8 mouse cellular contexts compared by ENCODE assay signal in the genomic region with DNA sequence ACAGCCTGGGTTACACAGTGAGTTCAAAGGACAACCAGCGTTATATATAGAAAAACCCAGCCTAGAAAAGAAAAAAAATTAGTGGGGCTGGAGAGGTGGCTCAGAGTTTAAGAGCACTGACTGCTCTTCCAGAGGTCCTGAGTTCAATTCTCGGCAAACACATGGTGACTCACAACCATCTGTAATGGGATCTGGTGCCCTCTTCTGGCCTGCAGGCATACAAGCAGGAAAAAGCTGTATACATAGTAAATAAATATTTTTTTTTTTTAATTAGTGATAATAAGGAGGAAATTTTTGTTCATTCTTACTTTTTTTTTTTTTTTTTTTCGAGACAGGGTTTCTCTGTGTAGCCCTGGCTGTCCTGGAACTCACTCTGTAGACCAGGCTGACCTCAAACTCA. TPM values are rescaled to one million over a fixed set of nuclear protein-coding genes. Genes with fewer than 3 reads are reported as not detected.
A peak's percentile ranks its signal among the peaks of the same experiment; 100 is the strongest.
DNase-seq lines count a peak whose midpoint lies in the region; ATAC-seq and TF ChIP-seq lines count a peak whose summit lies in the region.
"Not testable (repeated sequence)": the region's sequence is repeated elsewhere in the genome, so short reads cannot be mapped to it uniquely, and the experiment has no call there.

No protein-coding gene starts in this region.

- peak; percentile 25 for DNase-seq in 416B (ENCODE audit: low read depth)
- DNase-seq in gastrocnemius, adult 2 months; kidney, postnatal 0 days (ENCODE audit: low spot score); liver, embryonic 14.5 days (ENCODE audit: low read depth in 3 of 3, low spot score in 3 of 3); midbrain, postnatal 0 days (ENCODE audit: low spot score): not testable (repeated sequence)
- peak; percentile 30 for DNase-seq in heart, embryonic 10.5 days (ENCODE audit: low spot score)
- peak; percentile 20 for DNase-seq in induced T-regulatory cell, adult 2 months (ENCODE audit: low read depth)

- not testable (repeated sequence) for H3K27me3 ChIP-seq in ES-Bruce4 (ENCODE audit: control insufficient read depth, insufficient read depth, low read length, poor library complexity, severe bottlenecking); heart, embryonic 10.5 days (ENCODE audit: insufficient read depth, poor library complexity, severe bottlenecking); kidney, postnatal 0 days (ENCODE audit: insufficient read depth, low read length); liver, embryonic 14.5 days (ENCODE audit: control insufficient read depth, insufficient read depth, low read length); midbrain, postnatal 0 days (ENCODE audit: insufficient read depth, low read length)

- not testable (repeated sequence) for H3K9ac ChIP-seq in ES-Bruce4 (ENCODE audit: low read depth, poor library complexity, severe bottlenecking); kidney, postnatal 0 days (ENCODE audit: low read depth, low read length); liver, embryonic 14.5 days (replicated peaks); midbrain, postnatal 0 days (replicated peaks; ENCODE audit: low read length, poor library complexity, severe bottlenecking)

- WGBS in heart, embryonic 10.5 days, result 60% methylated on average over 3 of the region's 3 CpGs
- WGBS in kidney, postnatal 0 days, result 70% methylated on average over 3 of the region's 3 CpGs
- WGBS in liver, embryonic 14.5 days (ENCODE audit: insufficient replicate concordance), result 46% methylated on average over 3 of the region's 3 CpGs
- 63% methylated on average over 3 of the region's 3 CpGs for WGBS in midbrain, postnatal 0 days

- H3K27ac ChIP-seq in ES-Bruce4 (ENCODE audit: insufficient read depth, low read length); gastrocnemius, adult 2 months; heart, embryonic 10.5 days; kidney, postnatal 0 days; liver, embryonic 14.5 days; midbrain, postnatal 0 days (ENCODE audit: low read depth, low read length): not testable (repeated sequence)

- not testable (repeated sequence) for H3K4me2 ChIP-seq in kidney, postnatal 0 days (ENCODE audit: low read length); liver, embryonic 14.5 days (ENCODE audit: low read depth); midbrain, postnatal 0 days (ENCODE audit: low read depth, low read length, poor library complexity, severe bottlenecking)

- TF ChIP-seq EP300 in ES-Bruce4 (IDR thresholded peaks at IDR 0.05; ENCODE audit: insufficient read depth, low read depth, low read length); liver, embryonic 14.5 days (IDR thresholded peaks at IDR 0.05; ENCODE audit: low read depth): not testable (repeated sequence)

- TF ChIP-seq POLR2A in ES-Bruce4 (IDR thresholded peaks at IDR 0.05; ENCODE audit: insufficient read depth, low read length), result not testable (repeated sequence)

- intact Hi-C loops in gastrocnemius, adult 2 months (cut with DNase I), result not testable (repeated sequence)

- ATAC-seq in kidney, postnatal 0 days (replicated peaks; ENCODE audit: low FRiP score, low read depth); liver, embryonic 14.5 days (ENCODE audit: insufficient read depth); midbrain, postnatal 0 days (ENCODE audit: low FRiP score): not testable (repeated sequence)

- H3K4me1 ChIP-seq in ES-Bruce4 (ENCODE audit: control insufficient read depth, insufficient read depth, low read length); heart, embryonic 10.5 days; kidney, postnatal 0 days (replicated peaks; ENCODE audit: insufficient read depth, low read length); liver, embryonic 14.5 days (replicated peaks; ENCODE audit: control insufficient read depth in 2 of 2, insufficient read depth in 2 of 2, low read length in 1 of 2); midbrain, postnatal 0 days (ENCODE audit: insufficient read depth, low read length): not testable (repeated sequence)

- not testable (repeated sequence) for H3K4me3 ChIP-seq in ES-Bruce4 (ENCODE audit: low read depth, low read length); gastrocnemius, adult 2 months; heart, embryonic 10.5 days; kidney, postnatal 0 days (replicated peaks; ENCODE audit: low read depth, low read length); liver, embryonic 14.5 days (ENCODE audit: insufficient read depth in 1 of 2, low read depth in 2 of 2, low read length in 2 of 2); midbrain, postnatal 0 days (ENCODE audit: low read depth, low read length)

- H3K36me3 ChIP-seq in ES-Bruce4 (ENCODE audit: control insufficient read depth, insufficient read depth, low read length, poor library complexity, severe bottlenecking); heart, embryonic 10.5 days; kidney, postnatal 0 days (ENCODE audit: insufficient read depth, low read length); liver, embryonic 14.5 days (replicated peaks; ENCODE audit: control insufficient read depth, insufficient read depth, low read depth); midbrain, postnatal 0 days (ENCODE audit: insufficient read depth, low read length): not testable (repeated sequence)

- TF ChIP-seq CTCF in ES-Bruce4 (IDR thresholded peaks at IDR 0.05; ENCODE audit: low read depth, low read length), result peak; percentile 6
- peak; percentile 27; the same call in 1 of the 2 replicates for TF ChIP-seq CTCF in gastrocnemius, adult 2 months (IDR thresholded peaks at IDR 0.05)
- peak; percentile 44 for TF ChIP-seq CTCF in kidney, postnatal 0 days (IDR thresholded peaks at IDR 0.05; ENCODE audit: low read depth)
- TF ChIP-seq CTCF in liver, embryonic 14.5 days (IDR thresholded peaks at IDR 0.05; ENCODE audit: low read depth), result peak; percentile 42; the same call in 1 of the 2 replicates
- peak; percentile 22; the same call in 1 of the 2 replicates for TF ChIP-seq CTCF in midbrain, postnatal 0 days (IDR thresholded peaks at IDR 0.05)

- H3K9me3 ChIP-seq in ES-Bruce4 (replicated peaks; ENCODE audit: control insufficient read depth, insufficient read depth, low read length, poor library complexity, severe bottlenecking); heart, embryonic 10.5 days; kidney, postnatal 0 days (replicated peaks; ENCODE audit: low read length); liver, embryonic 14.5 days (ENCODE audit: control insufficient read depth, low read length); midbrain, postnatal 0 days (ENCODE audit: low read length): not testable (repeated sequence)

RNA-seq across cellular contexts. Expression of a gene that starts 5.2 kb away (rescaled TPM):
- 142 and 151 TPM in 2 replicates for polyA plus RNA-seq in ES-Bruce4 (2011; ENCODE audit: insufficient read depth, insufficient read length, low read depth, missing spikeins)
- 10 to 100 TPM in 1 of 2 experiments, 1 to 10 TPM in 1; 9.3 to 12.5 TPM for total RNA-seq in gastrocnemius, adult 2 months (2021)
- polyA plus RNA-seq in heart, embryonic 10.5 days (2016; fragmentation: Nextera tagmentation; extraction: Ambion mirVana), result 41.8 and 44.8 TPM in 2 replicates
- 17.9 and 18.4 TPM in 2 replicates for polyA plus RNA-seq in kidney, postnatal 0 days (2015; fragmentation: Nextera tagmentation; extraction: Ambion mirVana)
- polyA plus RNA-seq in liver, embryonic 14.5 days (2012; rRNA removed), result 15.8 and 19.3 TPM in 2 replicates
- 22.3 and 24.7 TPM in 2 replicates for polyA plus RNA-seq in liver, embryonic 14.5 days (2014; fragmentation: Nextera tagmentation; extraction: Ambion mirVana)
- 41.7 and 50.2 TPM in 2 replicates for total RNA-seq in midbrain, postnatal 0 days (2014; rRNA removed)
- 9.4 and 10.3 TPM in 2 replicates for polyA plus RNA-seq in midbrain, postnatal 0 days (2015; fragmentation: Nextera tagmentation; extraction: Ambion mirVana)

RNA-seq across cellular contexts. Expression of a gene that starts 38.5 kb away (rescaled TPM):
- 45.7 and 49.2 TPM in 2 replicates for polyA plus RNA-seq in ES-Bruce4 (2011; ENCODE audit: insufficient read depth, insufficient read length, low read depth, missing spikeins)
- total RNA-seq in gastrocnemius, adult 2 months (2021), result 10 to 100 TPM; 31.2 to 32.0 TPM
- 18.3 and 21.8 TPM in 2 replicates for polyA plus RNA-seq in heart, embryonic 10.5 days (2016; fragmentation: Nextera tagmentation; extraction: Ambion mirVana)
- polyA plus RNA-seq in kidney, postnatal 0 days (2015; fragmentation: Nextera tagmentation; extraction: Ambion mirVana), result 21.0 and 23.5 TPM in 2 replicates
- polyA plus RNA-seq in liver, embryonic 14.5 days (2012; rRNA removed), result 7.0 and 7.3 TPM in 2 replicates
- polyA plus RNA-seq in liver, embryonic 14.5 days (2014; fragmentation: Nextera tagmentation; extraction: Ambion mirVana), result 11.2 and 12.0 TPM in 2 replicates
- 28.4 and 33.9 TPM in 2 replicates for total RNA-seq in midbrain, postnatal 0 days (2014; rRNA removed)
- 28.0 and 29.9 TPM in 2 replicates for polyA plus RNA-seq in midbrain, postnatal 0 days (2015; fragmentation: Nextera tagmentation; extraction: Ambion mirVana)
